Mouse (Mus musculus) frontal cortex, adult (tissue): ENCODE results near the gene Zbtb21.
"Not testable (repeated sequence)": the region's sequence is repeated elsewhere in the genome, so short reads cannot be mapped to it uniquely, and the experiment has no call there.

Source experiments
- ATAC-seq: cut with Nextera tagmentation; 2 replicates; pipeline ENCODE4 v1.9.2; 2017; ENCODE audit warnings: mild to moderate bottlenecking, moderate library complexity, mixed read lengths; ENCODE audit not compliant: low TSS enrichment

The Zbtb21 gene

DNA sequence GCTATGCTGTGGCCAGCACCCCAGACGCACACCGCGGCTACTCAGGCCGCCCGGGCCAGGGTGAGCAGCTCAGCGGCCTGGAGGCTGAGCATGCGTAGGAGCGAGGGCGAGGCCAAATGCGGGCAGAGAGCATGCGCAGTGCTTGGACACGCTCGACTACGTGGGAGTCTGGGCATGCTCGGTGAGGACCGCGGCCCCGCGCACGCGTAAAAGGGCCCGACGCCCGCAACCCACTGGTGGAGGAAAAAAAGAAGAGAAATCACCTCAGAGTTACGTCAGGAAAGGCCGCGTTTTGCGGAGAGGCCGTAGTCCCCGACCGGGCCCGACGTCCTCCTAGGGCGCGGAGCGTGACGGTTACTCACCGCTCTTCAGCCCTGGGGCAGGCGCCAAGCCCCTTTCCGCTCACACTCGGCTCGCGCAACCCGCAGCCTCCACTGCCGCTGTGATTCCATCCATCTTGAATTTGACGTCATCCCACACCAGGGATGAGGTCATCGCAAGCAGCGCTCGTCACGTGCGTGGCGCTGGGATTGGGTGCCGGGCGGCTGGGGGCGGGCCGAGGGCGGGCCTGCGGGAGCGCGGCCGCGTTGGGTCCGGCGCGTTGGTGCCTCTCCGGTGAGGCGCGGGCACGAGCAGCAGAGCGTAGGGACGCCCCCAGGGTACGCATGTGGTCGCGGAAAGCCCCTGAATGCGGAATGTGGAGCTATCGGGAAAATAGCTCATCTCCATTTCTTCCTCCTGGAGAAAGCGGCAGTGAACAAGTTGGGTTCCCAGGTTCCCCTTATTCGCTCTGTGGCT, at the start of gene Zbtb21, which contains the start of gene C2cd2:
Gene Zbtb21, minus strand, starts transcription at position 472 of the 798 bp plus-strand sequence.
Gene C2cd2, minus strand, starts transcription at position 448 of the 798 bp plus-strand sequence.
- ATAC-seq: peak; percentile 96

GRCm38 (mm10) chr16:97997383-97997731, 34.9 kb upstream of the Zbtb21 start:
- ATAC-seq: peak; percentile 38; the same call in 1 of the 2 replicates

DNA sequence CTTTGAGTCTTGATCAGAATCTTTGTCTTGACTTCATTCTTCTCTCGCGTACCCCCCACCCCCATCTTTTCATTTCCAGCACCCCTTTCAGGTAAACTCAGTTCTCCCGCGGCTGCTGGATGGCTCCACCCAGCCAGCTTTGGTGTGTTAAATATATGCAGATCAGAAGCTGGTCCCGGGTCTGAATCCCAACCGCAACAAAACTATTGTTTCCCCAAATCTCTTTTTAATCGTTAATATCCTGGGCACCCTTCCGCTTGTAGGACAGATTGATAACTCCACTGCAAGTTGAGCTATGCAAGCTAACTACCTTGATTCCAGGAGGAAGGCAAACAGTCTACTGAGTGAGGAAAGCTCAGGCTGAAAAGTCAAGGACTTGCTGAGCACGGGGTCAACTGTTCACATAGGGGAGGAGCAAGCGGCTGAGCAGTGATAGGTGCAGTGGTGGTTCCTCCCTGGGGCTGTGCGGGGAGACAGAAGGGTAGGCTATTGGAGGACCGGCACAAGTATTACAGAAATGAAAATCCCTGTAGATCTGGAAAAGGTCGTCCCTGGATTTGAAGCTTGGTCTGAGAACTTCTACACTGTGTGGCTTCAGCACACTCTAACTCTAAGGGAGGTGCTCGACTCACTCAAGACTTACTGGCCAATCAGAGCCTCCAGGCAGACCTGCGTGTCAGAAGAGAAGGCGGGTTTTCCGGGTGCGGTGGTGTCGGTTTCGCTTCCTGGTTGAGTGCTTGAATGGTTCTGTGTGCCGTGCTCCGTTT, 34.4 kb upstream of the Zbtb21 start, which contains the start of gene B230307C23Rik:
Gene B230307C23Rik, plus strand, starts transcription at position 700 of the 767 bp plus-strand sequence.
- ATAC-seq: peak; percentile 100

GRCm38 (mm10) chr16:97995849-97996615, 33.6 kb upstream of the Zbtb21 start:
- no peak for ATAC-seq

- not testable (repeated sequence) for ATAC-seq
These were observed 30.1 kb upstream of the Zbtb21 start for GRCm38 (mm10) chr16:97992477-97992876.

GRCm38 (mm10) chr16:97991517-97991916, 29.1 kb upstream of the Zbtb21 start:
- ATAC-seq: no peak

DNA sequence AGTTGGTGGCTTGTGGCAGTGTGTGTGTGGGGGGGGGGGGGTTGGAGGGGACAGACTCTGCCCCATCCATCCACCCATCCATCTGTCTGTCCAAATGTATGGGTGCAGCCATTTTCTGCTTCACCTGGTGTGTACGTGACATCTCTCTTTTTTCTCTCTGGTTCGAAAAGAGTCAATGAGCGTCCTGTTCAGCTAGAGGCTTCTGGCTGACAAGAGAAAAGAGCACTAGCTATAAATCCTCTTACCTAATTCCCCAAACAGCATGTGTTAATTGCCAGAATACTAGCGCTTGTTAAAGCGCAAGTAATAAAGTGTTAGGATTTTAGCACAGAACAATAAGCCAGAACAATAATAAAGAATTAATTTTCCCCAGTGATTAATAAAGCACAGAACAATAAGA, 22.2 kb upstream of the Zbtb21 start:
- ATAC-seq: no peak

- no peak for ATAC-seq
These were observed 18.9 kb upstream of the Zbtb21 start for GRCm38 (mm10) chr16:97981362-97981761.

DNA sequence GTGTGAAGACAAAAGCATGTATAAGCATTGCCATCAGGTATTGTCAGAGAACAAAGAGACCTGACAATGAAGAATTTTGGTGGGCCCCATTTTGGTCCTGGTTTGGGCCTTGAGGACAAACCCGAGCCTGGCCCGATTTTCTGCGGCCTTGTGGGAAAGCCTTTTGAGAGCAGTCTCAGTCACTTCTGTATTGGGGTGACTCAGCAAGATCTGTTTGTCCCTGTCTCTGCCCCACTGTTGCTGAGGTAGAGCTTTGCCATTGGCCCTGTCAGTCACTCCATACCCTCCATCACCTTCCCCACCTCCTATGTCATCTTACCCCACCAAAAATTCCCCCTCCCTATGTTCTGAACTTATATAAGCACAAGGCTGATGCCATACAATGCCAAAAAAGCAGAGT, 15.3 kb upstream of the Zbtb21 start:
- no peak for ATAC-seq

GRCm38 (mm10) chr16:97977277-97977676, 14.9 kb upstream of the Zbtb21 start:
- ATAC-seq: no peak

DNA sequence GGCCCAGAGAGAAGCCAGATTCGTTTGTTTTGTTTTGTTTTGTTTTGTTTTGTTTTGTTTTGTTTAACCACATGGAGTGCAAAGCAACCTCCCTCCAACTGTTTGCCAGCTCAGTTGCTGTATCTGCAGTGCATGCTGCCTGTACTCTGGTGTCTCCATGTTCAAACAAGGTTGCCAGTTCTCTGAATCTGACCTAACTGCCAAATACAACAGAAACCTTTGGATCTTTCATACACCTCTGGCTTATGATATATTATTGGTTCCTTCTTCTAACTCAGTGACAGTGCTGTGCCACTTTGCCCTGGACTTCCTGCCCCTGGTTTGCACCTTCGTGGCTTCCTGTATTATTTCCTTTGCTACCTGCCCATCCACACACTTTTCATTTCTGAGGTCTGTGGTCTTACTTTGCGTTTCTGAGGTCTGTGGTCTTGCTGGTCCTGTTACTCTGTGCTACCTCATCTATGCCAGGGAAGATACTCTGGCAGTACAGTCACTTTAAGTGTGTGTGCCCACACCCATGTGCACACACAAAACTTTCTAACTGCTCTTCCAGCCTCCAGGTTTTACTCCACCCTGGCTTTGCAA, 1.6 kb upstream of the Zbtb21 start:
- ATAC-seq: no peak

- ATAC-seq: peak; percentile 1; the same call in 1 of the 2 replicates
These were observed 856 bp downstream of the Zbtb21 start for GRCm38 (mm10) chr16:97961381-97962150.

DNA sequence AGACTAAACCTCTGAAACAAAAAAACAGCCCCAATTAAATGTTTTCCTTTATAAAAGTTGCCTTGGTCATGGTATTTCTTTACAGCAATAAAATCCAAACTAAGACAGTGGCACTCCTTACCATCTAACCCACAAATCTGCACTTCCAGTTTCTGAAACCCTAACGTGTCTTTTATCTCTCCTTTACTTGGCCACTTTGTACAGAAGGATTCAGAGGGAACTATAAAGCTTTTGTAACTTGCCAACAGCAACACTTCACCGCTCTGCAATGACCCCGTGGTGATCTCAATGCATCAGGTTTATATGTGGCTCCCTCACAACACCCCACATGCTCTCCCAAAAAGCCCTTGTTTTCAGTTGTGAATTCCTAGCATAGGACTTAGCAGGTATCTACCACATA, 2.1 kb downstream of the Zbtb21 start:
- ATAC-seq: no peak

- no peak for ATAC-seq
These were observed 3.9 kb downstream of the Zbtb21 start for GRCm38 (mm10) chr16:97958401-97958973.

DNA sequence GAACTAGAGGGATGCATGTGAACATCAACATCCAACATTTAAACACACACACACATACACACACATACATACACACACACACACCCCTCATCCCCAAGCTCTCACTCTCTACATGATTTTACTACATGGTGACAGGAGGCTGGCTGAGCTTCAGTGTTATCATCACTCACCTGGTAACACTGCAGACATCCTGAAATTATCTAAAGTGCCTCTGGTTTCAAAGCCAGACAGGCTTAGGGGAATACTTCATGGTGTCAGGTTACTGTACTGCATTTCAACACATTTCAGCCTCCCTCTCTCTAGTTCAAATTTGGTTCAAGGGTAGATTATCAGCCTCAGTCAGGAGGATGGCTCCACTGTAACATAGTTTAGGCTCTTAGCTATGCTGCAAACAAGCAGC, 4.8 kb downstream of the Zbtb21 start:
- ATAC-seq: no peak

DNA sequence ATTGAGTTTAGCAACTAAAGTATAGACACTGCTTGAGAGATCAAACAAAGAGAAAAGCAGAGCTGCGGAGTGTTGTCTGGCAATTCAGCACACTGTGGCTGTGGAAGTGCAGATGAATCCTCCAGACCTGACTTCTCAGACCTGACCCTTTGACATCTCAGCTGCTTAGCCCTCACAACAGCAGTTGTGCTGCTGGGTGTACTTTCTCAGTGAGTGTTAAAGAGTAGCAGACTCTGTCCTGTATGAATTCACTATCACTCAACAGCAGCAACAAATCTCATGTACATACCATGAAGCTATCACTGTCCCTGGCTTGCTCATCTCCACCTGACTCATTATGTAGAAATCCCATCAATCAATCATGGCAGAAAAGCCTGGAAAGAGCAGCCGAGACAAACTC, 6.4 kb downstream of the Zbtb21 start:
- no peak for ATAC-seq

DNA sequence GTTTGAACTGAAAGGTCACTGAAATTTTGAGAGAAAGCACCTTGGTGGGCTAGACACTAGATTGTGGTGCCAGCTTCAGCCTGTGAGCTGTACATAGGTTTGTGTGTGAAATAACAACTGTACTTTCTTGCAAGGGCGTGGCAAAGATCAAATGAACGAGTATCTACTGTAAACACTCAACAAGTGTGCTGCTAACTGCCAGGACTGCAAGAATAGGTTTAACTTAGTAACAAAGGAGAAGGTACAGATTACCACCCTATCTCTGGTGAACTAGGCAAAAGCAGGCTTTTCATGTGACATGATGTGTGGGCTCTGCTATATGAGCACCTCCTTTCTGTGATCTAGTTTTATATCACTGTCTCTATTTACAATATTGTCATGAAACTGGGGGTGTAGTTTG, 9.1 kb downstream of the Zbtb21 start:
- ATAC-seq: no peak

DNA sequence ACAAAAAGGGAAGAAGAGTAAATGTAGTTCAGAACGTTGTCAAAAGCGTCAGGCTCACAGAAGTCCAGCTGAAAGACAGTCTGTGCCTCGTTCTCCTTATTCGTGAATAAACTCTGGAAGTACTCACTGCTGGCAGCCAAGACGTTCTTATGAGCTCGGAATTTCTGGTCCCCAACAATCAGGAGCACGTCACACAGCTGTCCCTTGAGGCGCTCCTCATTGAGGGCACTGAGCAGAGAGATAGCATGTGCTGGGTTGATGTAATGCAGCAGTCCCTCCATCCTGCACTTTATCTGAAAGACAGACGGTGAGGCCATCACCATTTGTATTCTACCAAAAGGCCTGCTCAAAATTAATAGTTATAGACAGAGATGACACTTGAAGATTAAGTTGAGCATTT, 9.6 kb downstream of the Zbtb21 start:
- no peak for ATAC-seq

- ATAC-seq: no peak
These were observed 10.1 kb downstream of the Zbtb21 start for GRCm38 (mm10) chr16:97952371-97952770.

GRCm38 (mm10) chr16:97950061-97950460, 12.4 kb downstream of the Zbtb21 start:
- ATAC-seq: no peak

DNA sequence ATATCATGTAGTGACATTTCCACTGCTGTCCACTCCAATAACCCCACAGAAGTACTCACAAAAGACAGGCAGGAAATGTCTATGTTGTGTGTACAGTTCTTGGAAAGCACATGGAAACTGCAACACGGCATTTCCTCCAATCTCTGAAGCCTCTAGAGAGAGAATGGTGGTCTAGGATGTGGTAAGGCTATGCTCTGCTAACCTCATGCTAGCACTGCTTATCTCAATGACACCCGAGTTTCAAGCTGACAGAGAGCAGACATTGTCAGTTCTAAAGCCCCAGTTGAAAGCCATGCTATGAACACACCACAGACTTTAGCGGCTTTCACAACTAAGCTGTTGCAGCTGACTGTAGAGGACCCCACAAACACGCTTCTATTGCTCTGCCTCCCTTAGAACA, 13.6 kb downstream of the Zbtb21 start:
- no peak for ATAC-seq
